ENCODE assay signal across 22 mouse cellular contexts in the genomic region with DNA sequence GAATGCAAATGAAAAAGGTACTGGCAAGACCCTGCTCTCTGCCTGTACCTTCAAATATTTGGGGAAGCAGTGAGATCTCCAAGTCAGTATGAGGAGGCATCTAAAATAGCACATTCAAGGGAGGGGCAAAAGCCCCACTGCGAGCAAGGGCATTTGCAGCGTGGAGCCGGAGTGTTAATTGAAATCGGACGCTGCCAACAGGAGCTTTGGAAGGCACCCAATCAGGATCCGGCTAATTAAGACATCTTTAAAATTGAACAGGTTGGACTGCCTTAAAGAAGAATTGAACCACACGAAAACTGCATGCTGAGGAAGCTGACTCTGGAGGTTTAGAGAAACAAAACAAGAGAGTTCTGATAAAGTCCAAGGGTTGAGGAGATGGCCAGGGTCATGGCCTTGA.
DNase-seq lines count a peak whose midpoint lies in the region; ATAC-seq lines count a peak whose summit lies in the region.
"Had no signal": no experiment of that assay in that cellular context is flagged by ENCODE, and none has a peak within 500 bp of the region (broad histone marks: within the 10 kb centered on the region; RNA-seq: fewer than 3 reads in every experiment).

No protein-coding gene starts in this region.

- H3K27me3 ChIP-seq in forebrain, embryonic 15.5 days, result no peaks in the 10 kb centered on the region
- peaks cover 16% of the 10 kb centered on the region; the same call in 1 of the 2 replicates for H3K27me3 ChIP-seq in forebrain, embryonic 12.5 days
- no peaks in the 10 kb centered on the region for H3K27me3 ChIP-seq in midbrain, embryonic 11.5 days (ENCODE audit: control insufficient read depth, insufficient read depth, low read length)
- no peaks in the 10 kb centered on the region for H3K27me3 ChIP-seq in midbrain, embryonic 16.5 days (ENCODE audit: control insufficient read depth, insufficient read depth, low read depth, low read length)
- H3K27me3 ChIP-seq: embryonic facial prominence, embryonic 12.5 days; embryonic facial prominence, embryonic 15.5 days; forebrain, embryonic 13.5 days; heart, embryonic 12.5 days; heart, embryonic 15.5 days; intestine, embryonic 15.5 days had no signal

- H3K9ac ChIP-seq in forebrain, embryonic 15.5 days (replicated peaks), result no peak overlapping the region
- no peak overlapping the region for H3K9ac ChIP-seq in forebrain, embryonic 12.5 days
- no peak overlapping the region for H3K9ac ChIP-seq in midbrain, embryonic 11.5 days (ENCODE audit: low read length)
- no peak overlapping the region for H3K9ac ChIP-seq in midbrain, embryonic 16.5 days (ENCODE audit: low read depth, low read length)
- H3K9ac ChIP-seq: embryonic facial prominence, embryonic 12.5 days; embryonic facial prominence, embryonic 15.5 days; forebrain, embryonic 13.5 days; heart, embryonic 12.5 days; heart, embryonic 15.5 days; hindbrain, embryonic 15.5 days; intestine, embryonic 15.5 days had no signal

- no peak for ATAC-seq in forebrain, embryonic 15.5 days (replicated peaks)
- no peak for ATAC-seq in forebrain, embryonic 12.5 days (ENCODE audit: low FRiP score)
- no peak for ATAC-seq in midbrain, embryonic 11.5 days (ENCODE audit: low FRiP score)
- no peak for ATAC-seq in midbrain, embryonic 16.5 days
- ATAC-seq: activated CD4-positive, CD25-positive, alpha-beta regulatory T cell, adult 4 months; forebrain, embryonic 13.5 days; intestine, embryonic 15.5 days had no signal

- H3K27ac ChIP-seq in forebrain, embryonic 15.5 days (replicated peaks), result peak overlapping the region; percentile 21; the same call in 1 of the 2 replicates
- H3K27ac ChIP-seq in forebrain, embryonic 12.5 days, result no peak overlapping the region
- H3K27ac ChIP-seq in midbrain, embryonic 11.5 days (ENCODE audit: low read depth, low read length), result no peak overlapping the region
- no peak overlapping the region for H3K27ac ChIP-seq in midbrain, embryonic 16.5 days (ENCODE audit: low read length)
- H3K27ac ChIP-seq: embryonic facial prominence, embryonic 12.5 days; embryonic facial prominence, embryonic 15.5 days; heart, embryonic 15.5 days; hindbrain, embryonic 15.5 days; intestine, embryonic 15.5 days had no signal

- H3K4me1 ChIP-seq in forebrain, embryonic 15.5 days, result peaks cover 42% of the 10 kb centered on the region
- H3K4me1 ChIP-seq in forebrain, embryonic 12.5 days, result no peaks in the 10 kb centered on the region; the same call in 1 of the 2 replicates
- no peaks in the 10 kb centered on the region for H3K4me1 ChIP-seq in midbrain, embryonic 11.5 days (ENCODE audit: control insufficient read depth, insufficient read depth, low read length)
- no peaks in the 10 kb centered on the region for H3K4me1 ChIP-seq in midbrain, embryonic 16.5 days (ENCODE audit: control insufficient read depth, insufficient read depth, low read length)
- H3K4me1 ChIP-seq: embryonic facial prominence, embryonic 12.5 days; embryonic facial prominence, embryonic 15.5 days; heart, embryonic 12.5 days; heart, embryonic 15.5 days; hindbrain, embryonic 15.5 days; intestine, embryonic 15.5 days had no signal

- no peak overlapping the region for H3K4me3 ChIP-seq in forebrain, embryonic 15.5 days
- H3K4me3 ChIP-seq in forebrain, embryonic 12.5 days (replicated peaks), result no peak overlapping the region
- no peak overlapping the region for H3K4me3 ChIP-seq in midbrain, embryonic 11.5 days (ENCODE audit: low read depth, low read length)
- H3K4me3 ChIP-seq in midbrain, embryonic 16.5 days (ENCODE audit: low read depth, low read length), result no peak overlapping the region
- H3K4me3 ChIP-seq: embryonic facial prominence, embryonic 12.5 days; embryonic facial prominence, embryonic 15.5 days; forebrain, embryonic 13.5 days; heart, embryonic 12.5 days; heart, embryonic 15.5 days; hindbrain, embryonic 15.5 days; intestine, embryonic 15.5 days had no signal

- no peaks in the 10 kb centered on the region for H3K9me3 ChIP-seq in forebrain, embryonic 15.5 days
- H3K9me3 ChIP-seq in forebrain, embryonic 12.5 days, result no peaks in the 10 kb centered on the region
- no peaks in the 10 kb centered on the region for H3K9me3 ChIP-seq in midbrain, embryonic 11.5 days (ENCODE audit: control insufficient read depth, low read length)
- H3K9me3 ChIP-seq in midbrain, embryonic 16.5 days (replicated peaks; ENCODE audit: control insufficient read depth, low read length, poor library complexity, severe bottlenecking), result no peaks in the 10 kb centered on the region
- H3K9me3 ChIP-seq: embryonic facial prominence, embryonic 12.5 days; embryonic facial prominence, embryonic 15.5 days; forebrain, embryonic 13.5 days; heart, embryonic 12.5 days; heart, embryonic 15.5 days; hindbrain, embryonic 15.5 days; intestine, embryonic 15.5 days had no signal

- no peaks in the 10 kb centered on the region for H3K36me3 ChIP-seq in forebrain, embryonic 15.5 days
- no peaks in the 10 kb centered on the region for H3K36me3 ChIP-seq in forebrain, embryonic 12.5 days (replicated peaks)
- no peaks in the 10 kb centered on the region for H3K36me3 ChIP-seq in midbrain, embryonic 11.5 days (ENCODE audit: control insufficient read depth, insufficient read depth, low read length)
- no peaks in the 10 kb centered on the region for H3K36me3 ChIP-seq in midbrain, embryonic 16.5 days (ENCODE audit: control insufficient read depth, insufficient read depth, low read length)
- H3K36me3 ChIP-seq: embryonic facial prominence, embryonic 12.5 days; embryonic facial prominence, embryonic 15.5 days; heart, embryonic 12.5 days; heart, embryonic 15.5 days; hindbrain, embryonic 15.5 days; intestine, embryonic 15.5 days had no signal

- H3K4me2 ChIP-seq in forebrain, embryonic 15.5 days (replicated peaks), result no peak overlapping the region
- no peak overlapping the region for H3K4me2 ChIP-seq in forebrain, embryonic 12.5 days
- H3K4me2 ChIP-seq in midbrain, embryonic 11.5 days, result no peak overlapping the region
- H3K4me2 ChIP-seq in midbrain, embryonic 16.5 days (ENCODE audit: low read length), result no peak overlapping the region
- H3K4me2 ChIP-seq: embryonic facial prominence, embryonic 12.5 days; embryonic facial prominence, embryonic 15.5 days; forebrain, embryonic 13.5 days; heart, embryonic 12.5 days; heart, embryonic 15.5 days; hindbrain, embryonic 15.5 days; intestine, embryonic 15.5 days had no signal

- DNase-seq in cerebellum, postnatal 10 days, result peak; percentile 75 to 78
- no peak for DNase-seq in cerebellum, adult 11 months
- peak; percentile 59 for DNase-seq in midbrain, embryonic 11.5 days (ENCODE audit: low spot score, missing footprints)
- DNase-seq: adrenal gland, adult 8-10 months; adrenal gland, postnatal 25 days; cerebellum, adult 9-11 months; gastrocnemius, postnatal 25 days; heart, adult 18-20 months; heart, postnatal 14 days; heart, postnatal 4 days; kidney, adult 11 months had no signal

- 27% methylated on average over 7 of the region's 7 CpGs for WGBS in forebrain, embryonic 15.5 days
- 61% methylated on average over 7 of the region's 7 CpGs for WGBS in forebrain, embryonic 12.5 days
- WGBS in midbrain, embryonic 11.5 days, result 86% methylated on average over 7 of the region's 7 CpGs
- WGBS in midbrain, embryonic 16.5 days, result 73% methylated on average over 7 of the region's 7 CpGs
